ENCODE assay signal across 12 mouse cellular contexts in genomic region chr7:111163861-111164260, GRCm38 (mm10).
DNase-seq lines count a peak whose midpoint lies in the region; ATAC-seq and TF ChIP-seq lines count a peak whose summit lies in the region.
"Had no signal": no experiment of that assay in that cellular context is flagged by ENCODE, and none has a peak within 500 bp of the region (broad histone marks: within the 10 kb centered on the region; RNA-seq: fewer than 3 reads in every experiment).

No protein-coding gene starts in this region.

- H3K27me3 ChIP-seq in liver, embryonic 14.5 days (ENCODE audit: control insufficient read depth, insufficient read depth, low read length), result no peaks in the 10 kb centered on the region
- no peaks in the 10 kb centered on the region for H3K27me3 ChIP-seq in liver, embryonic 11.5 days (replicated peaks; ENCODE audit: control insufficient read depth, insufficient read depth, low read length)
- H3K27me3 ChIP-seq: intestine, embryonic 15.5 days; midbrain, embryonic 15.5 days had no signal

- H3K4me1 ChIP-seq in liver, embryonic 14.5 days (replicated peaks; ENCODE audit: control insufficient read depth in 2 of 2, insufficient read depth in 2 of 2, low read length in 1 of 2), result no peaks in the 10 kb centered on the region
- H3K4me1 ChIP-seq in liver, embryonic 11.5 days (replicated peaks; ENCODE audit: control insufficient read depth, insufficient read depth, low read length), result no peaks in the 10 kb centered on the region
- H3K4me1 ChIP-seq: intestine, embryonic 15.5 days; midbrain, embryonic 15.5 days had no signal

- no peak overlapping the region for H3K4me3 ChIP-seq in liver, embryonic 14.5 days (ENCODE audit: insufficient read depth in 1 of 2, low read depth in 2 of 2, low read length in 2 of 2)
- no peak overlapping the region for H3K4me3 ChIP-seq in liver, embryonic 11.5 days (ENCODE audit: low read depth, low read length)
- H3K4me3 ChIP-seq: intestine, embryonic 15.5 days; midbrain, embryonic 15.5 days had no signal

- DNase-seq in cerebellum, postnatal 10 days, result peak; percentile 43 to 60
- DNase-seq in cerebellum, adult 8-10 months, result no peak
- DNase-seq in liver, embryonic 14.5 days (ENCODE audit: low read depth in 3 of 3, low spot score in 3 of 3), result no peak
- no peak for DNase-seq in liver, embryonic 11.5 days (ENCODE audit: low spot score)
- peak; percentile 69 for DNase-seq in R1 (ENCODE audit: low read depth, low spot score)
- DNase-seq in naive thymus-derived CD4-positive, alpha-beta T cell, adult 2 months (ENCODE audit: low read depth), result peak; percentile 7
- DNase-seq in adrenal gland, postnatal 25 days, result no peak
- DNase-seq in left cerebral cortex, adult 8-10 months (ENCODE audit: low spot score in 2 of 2), result no peak
- DNase-seq: adrenal gland, postnatal 36 days had no signal

- no peak overlapping the region for H3K9ac ChIP-seq in liver, embryonic 14.5 days (replicated peaks)
- H3K9ac ChIP-seq in liver, embryonic 11.5 days (ENCODE audit: low read depth, low read length), result no peak overlapping the region
- H3K9ac ChIP-seq: intestine, embryonic 15.5 days; midbrain, embryonic 15.5 days had no signal

- WGBS in liver, embryonic 14.5 days (ENCODE audit: insufficient replicate concordance), result 19% methylated on average over 3 of the region's 3 CpGs
- 32% methylated on average over 3 of the region's 3 CpGs for WGBS in liver, embryonic 11.5 days

- ATAC-seq in liver, embryonic 14.5 days (ENCODE audit: insufficient read depth), result no peak
- no peak for ATAC-seq in liver, embryonic 11.5 days (replicated peaks; ENCODE audit: low FRiP score)
- ATAC-seq: intestine, embryonic 15.5 days; midbrain, embryonic 15.5 days had no signal

- TF ChIP-seq EP300 in liver, embryonic 14.5 days (IDR thresholded peaks at IDR 0.05; ENCODE audit: low read depth), result no peak

- H3K4me2 ChIP-seq in liver, embryonic 14.5 days (ENCODE audit: low read depth), result no peak overlapping the region
- no peak overlapping the region for H3K4me2 ChIP-seq in liver, embryonic 11.5 days
- H3K4me2 ChIP-seq: heart, embryonic 11.5 days; intestine, embryonic 15.5 days; midbrain, embryonic 15.5 days had no signal

- TF ChIP-seq CTCF in liver, embryonic 14.5 days (IDR thresholded peaks at IDR 0.05; ENCODE audit: low read depth), result peak; percentile 72

- H3K27ac ChIP-seq in liver, embryonic 14.5 days, result no peak overlapping the region
- no peak overlapping the region for H3K27ac ChIP-seq in liver, embryonic 11.5 days (ENCODE audit: low read depth, low read length)
- H3K27ac ChIP-seq: intestine, embryonic 15.5 days; midbrain, embryonic 15.5 days had no signal

- H3K9me3 ChIP-seq in liver, embryonic 14.5 days (ENCODE audit: control insufficient read depth, low read length), result no peaks in the 10 kb centered on the region
- H3K9me3 ChIP-seq in liver, embryonic 11.5 days (ENCODE audit: control insufficient read depth, low read length), result no peaks in the 10 kb centered on the region
- H3K9me3 ChIP-seq: intestine, embryonic 15.5 days; midbrain, embryonic 15.5 days had no signal

- H3K36me3 ChIP-seq in liver, embryonic 14.5 days (replicated peaks; ENCODE audit: control insufficient read depth, insufficient read depth, low read depth), result no peaks in the 10 kb centered on the region
- H3K36me3 ChIP-seq in liver, embryonic 11.5 days (ENCODE audit: control insufficient read depth, insufficient read depth, low read length), result no peaks in the 10 kb centered on the region
- H3K36me3 ChIP-seq: intestine, embryonic 15.5 days; midbrain, embryonic 15.5 days had no signal

Comparison
In these comparisons a context has a peak if more than half of its experiments do, and no peak if none do; other contexts are left out.
1. DNase-seq: peak in cerebellum, postnatal 10 days (2 of 2), R1 (single experiment) and naive thymus-derived CD4-positive, alpha-beta T cell, adult 2 months (single experiment); none in cerebellum, adult 8-10 months (single experiment), liver, embryonic 14.5 days (0 of 3), liver, embryonic 11.5 days (single experiment), adrenal gland, postnatal 25 days (single experiment) and left cerebral cortex, adult 8-10 months (0 of 2).